Mouse (Mus musculus) limb, embryonic 12.5 days (tissue): ENCODE data around the gene Mlh3. TPM values are rescaled to one million over a fixed set of nuclear protein-coding genes. Genes with fewer than 3 reads are reported as not detected.

ENCODE experiments used
- ATAC-seq: fragments of 200-750 bp; cut with Nextera tagmentation; 2 replicates; pipeline ENCODE4 v1.8.0; 2017; ENCODE audit warnings: low read depth, moderate TSS enrichment; ENCODE audit not compliant: insufficient number of reproducible peaks, insufficient read depth, low FRiP score, low TSS enrichment
- H3K27ac ChIP-seq: fragments of 300-500 bp; sonication (generic); 2 replicates; pipeline ENCODE4 v1.5.1; 2016; ENCODE audit warnings: mild to moderate bottlenecking, moderate library complexity
- H3K27me3 ChIP-seq: fragments of 300-500 bp; sonication (generic); 2 replicates; pipeline ENCODE4 v1.6.1; 2016; ENCODE audit warnings: mild to moderate bottlenecking, moderate library complexity
- H3K36me3 ChIP-seq: fragments of 300-500 bp; sonication (generic); 2 replicates; pipeline ENCODE4 v1.6.1; 2016; ENCODE audit warnings: mild to moderate bottlenecking, moderate library complexity
- H3K4me1 ChIP-seq: fragments of 300-500 bp; sonication (generic); replicated peaks from 2 replicates; pipeline ENCODE4 v1.6.1; 2016
- H3K4me2 ChIP-seq: fragments of 300-500 bp; sonication (generic); 2 replicates; pipeline ENCODE4 v1.6.1; 2016; ENCODE audit warnings: mild to moderate bottlenecking, moderate library complexity
- H3K4me3 ChIP-seq: fragments of 300-500 bp; sonication (generic); replicated peaks from 2 replicates; pipeline ENCODE4 v1.5.1; 2016; ENCODE audit warnings: mild to moderate bottlenecking
- H3K9ac ChIP-seq: fragments of 300-500 bp; sonication (generic); replicated peaks from 2 replicates; pipeline ENCODE4 v1.6.1; 2016; ENCODE audit warnings: mild to moderate bottlenecking, moderate library complexity
- H3K9me3 ChIP-seq: fragments of 300-500 bp; sonication (generic); 2 replicates; pipeline ENCODE4 v1.6.1; 2016; ENCODE audit warnings: mild to moderate bottlenecking, moderate library complexity
- WGBS: fragments of 180-500 bp; shearing (Covaris S2); methylation state at CpG from one replicate; pipeline ENCODE4 v1.1.7; 2016; 5-methylcytosine and 5-hydroxymethylcytosine counted together
- polyA plus RNA-seq: library from polyadenylated mRNA; unstranded; fragments of >200 nt; fragmentation: Nextera tagmentation; extraction: Ambion mirVana; gene quantifications from 2 replicates; pipeline ENCODE4 v1.2.1, GENCODE M21; 2016

Gene Mlh3
- polyA plus RNA-seq, 1 experiment from 2014 or later: 10.9 TPM

DNA sequence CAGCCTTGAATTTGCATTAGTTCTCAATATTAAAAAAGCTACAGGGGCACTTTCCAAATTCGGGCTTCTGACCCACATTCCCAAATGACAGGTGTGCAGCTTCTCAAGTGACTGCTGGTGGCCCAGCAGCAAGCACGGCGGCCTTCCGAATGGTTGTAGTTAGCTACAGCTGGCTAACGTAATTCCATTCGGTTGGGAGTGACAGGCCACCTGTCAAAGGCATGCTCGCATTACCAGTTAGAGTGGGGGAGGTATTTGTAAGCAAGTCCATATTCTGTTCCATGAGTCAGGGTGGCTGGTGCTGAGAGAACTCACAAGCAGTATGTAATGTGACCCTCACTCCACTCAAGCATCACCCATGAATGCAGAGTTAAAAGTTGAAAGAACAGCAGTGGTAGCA, 43.2 kb downstream of the Mlh3 start:
- Histone ChIP-seq H3K9me3 (0 out of 2 replicates have a peak, but pooled peaks cover 4% of the 10 kb centered on the region), H3K4me1 (peaks cover 14% of the 10 kb centered on the region), H3K27me3 (no peaks in the 10 kb centered on the region), H3K4me3 (no peak overlapping the region), H3K36me3 (peaks cover 50% of the 10 kb centered on the region), H3K4me2 (no peak overlapping the region), H3K9ac (no peak overlapping the region), H3K27ac (0 out of 2 replicates have a peak overlapping the region, but pooled peaks have one; percentile 45)
- WGBS: 38% methylated on average over 7 of the region's 7 CpGs
- ATAC-seq: peak; percentile 81

DNA sequence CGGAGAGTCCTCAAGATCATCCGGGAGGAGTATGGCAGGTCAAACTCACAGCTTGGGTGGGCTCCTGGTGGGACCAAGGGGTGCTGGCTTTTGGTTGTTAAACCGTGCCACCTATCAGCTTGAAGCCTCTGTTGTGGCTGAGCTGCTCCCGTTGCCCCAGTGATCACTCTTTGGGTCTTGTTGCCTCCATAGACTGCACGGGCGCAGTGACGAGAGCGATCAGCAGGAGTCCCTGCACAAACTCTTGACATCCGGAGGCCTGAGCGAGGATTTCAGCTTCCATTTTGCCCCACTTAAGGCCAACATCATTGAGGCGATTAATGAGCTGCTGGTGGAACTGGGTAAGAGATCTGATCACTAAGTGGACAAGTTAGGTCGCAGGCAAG, 50.5 kb downstream of the Mlh3 start:
- Histone ChIP-seq H3K27me3 (no peaks in the 10 kb centered on the region), H3K4me3 (peak overlapping the region; percentile 85), H3K4me1 (peaks cover 15% of the 10 kb centered on the region), H3K36me3 (peaks cover 40% of the 10 kb centered on the region), H3K4me2 (peak overlapping the region; percentile 93), H3K9me3 (no peaks in the 10 kb centered on the region), H3K27ac (peak overlapping the region; percentile 54; the same call in 1 of the 2 replicates), H3K9ac (peak overlapping the region; percentile 72)
- 4% methylated on average over 12 of the region's 12 CpGs for WGBS
- no peak for ATAC-seq

DNA sequence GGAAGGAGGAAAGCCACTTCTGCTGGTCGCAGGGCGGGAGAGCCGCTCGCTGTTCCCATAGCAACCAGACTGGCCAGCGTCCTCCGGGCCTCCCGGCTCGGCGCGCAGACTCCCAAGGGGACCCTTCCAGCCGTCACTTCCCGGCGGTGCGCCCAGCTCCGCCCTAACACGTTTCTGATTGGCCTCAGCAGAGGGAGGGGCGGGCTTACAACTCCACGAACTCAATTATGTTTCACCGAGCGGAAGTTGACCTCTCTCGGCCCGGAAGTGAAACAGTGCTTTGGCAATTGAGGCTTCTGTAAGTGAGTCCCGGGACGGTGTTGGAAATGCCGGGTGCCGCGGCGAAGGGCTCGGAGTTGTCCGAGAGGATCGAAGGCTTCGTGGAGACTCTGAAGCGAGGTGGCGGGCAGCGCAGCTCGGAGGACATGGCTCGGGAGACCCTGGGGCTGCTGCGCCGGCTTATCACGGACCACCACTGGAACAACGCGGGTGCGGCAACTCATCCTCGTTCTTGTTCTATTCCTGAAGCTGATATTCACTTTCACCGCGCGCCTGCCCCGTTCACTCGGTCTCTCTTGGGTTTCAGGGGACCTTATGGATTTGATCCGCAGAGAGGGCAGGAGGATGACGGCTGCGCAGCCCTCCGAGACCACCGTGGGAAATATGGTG, 51.0 kb downstream of the Mlh3 start, which contains the start of gene Eif2b2:
Gene Eif2b2, plus strand, starts transcription at position 246 of the 669 bp plus-strand sequence.
- Histone ChIP-seq H3K9me3 (no peaks in the 10 kb centered on the region), H3K4me3 (peak within 1 kb of the TSS; percentile 85), H3K4me2 (peak within 1 kb of the TSS; percentile 93), H3K4me1 (peaks cover 15% of the 10 kb centered on the region), H3K9ac (peak within 1 kb of the TSS; percentile 72), H3K27me3 (no peaks in the 10 kb centered on the region), H3K36me3 (peaks cover 35% of the 10 kb centered on the region), H3K27ac (peak within 1 kb of the TSS; percentile 64)
- ATAC-seq: peak; percentile 99
- WGBS: under 1% methylated on average over 54 of the region's 54 CpGs

DNA sequence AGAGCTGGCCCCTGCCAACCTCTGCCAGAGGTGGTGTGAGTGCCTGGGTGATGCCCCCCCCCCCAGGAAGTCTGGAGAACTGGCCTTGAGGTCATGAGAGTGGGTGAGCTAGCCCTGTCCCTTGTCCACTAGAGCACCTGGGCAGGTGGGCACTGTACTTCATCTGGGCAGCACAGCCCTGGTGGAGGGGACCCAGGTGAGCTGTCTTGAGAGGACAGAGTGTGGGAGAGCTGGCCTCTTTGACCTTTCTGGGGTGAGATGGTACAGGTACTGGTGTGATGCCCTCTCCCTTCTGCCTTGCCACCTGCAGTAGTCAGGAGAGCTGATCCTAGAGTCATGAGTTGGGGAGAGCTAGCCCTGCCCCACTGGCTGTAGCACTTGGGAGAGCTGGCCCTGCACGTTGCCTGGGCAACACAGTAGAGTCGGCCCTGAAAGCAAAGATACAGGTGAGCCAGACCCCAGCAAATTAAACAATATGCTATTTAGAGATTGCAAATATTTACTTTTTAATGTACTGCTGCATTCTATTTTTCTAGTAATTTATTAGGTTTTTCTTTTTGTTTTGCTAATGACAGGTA, 52.6 kb downstream of the Mlh3 start:
- no peak overlapping the region for H3K27ac ChIP-seq
- 90% methylated on average over 2 of the region's 2 CpGs for WGBS

DNA sequence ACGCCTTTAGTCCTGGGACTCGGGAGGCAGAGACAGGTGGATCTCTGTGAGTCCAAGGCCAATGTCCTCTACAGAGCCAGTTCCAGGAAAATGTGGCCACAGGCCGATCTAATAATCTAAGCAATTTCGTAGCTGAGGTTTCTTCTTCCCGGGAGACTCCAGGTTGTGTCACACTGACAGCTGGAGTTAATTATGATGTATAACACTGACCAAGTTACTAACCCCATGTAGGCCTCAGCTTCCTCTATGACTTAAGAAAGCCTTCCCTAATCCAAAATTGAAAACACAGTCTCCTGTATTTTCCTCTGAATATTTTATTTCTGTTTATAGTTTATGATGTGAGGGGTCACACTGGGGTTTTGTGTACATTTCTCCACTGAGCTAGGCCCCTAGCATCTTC, 55.4 kb downstream of the Mlh3 start:
- H3K9ac ChIP-seq: no peak overlapping the region
- no peaks in the 10 kb centered on the region for H3K27me3 ChIP-seq
- peaks cover 2% of the 10 kb centered on the region for H3K4me1 ChIP-seq
- no peak overlapping the region for H3K4me2 ChIP-seq
- WGBS: 49% methylated on average over 5 of the region's 5 CpGs
- no peaks in the 10 kb centered on the region for H3K9me3 ChIP-seq
- no peak overlapping the region for H3K27ac ChIP-seq
- ATAC-seq: no peak
- H3K36me3 ChIP-seq: no peaks in the 10 kb centered on the region
- no peak overlapping the region for H3K4me3 ChIP-seq

More for the DNA sequence above, 52.6 kb downstream of the Mlh3 start:
- Histone ChIP-seq H3K4me2 (no peak overlapping the region), H3K4me1 (peaks cover 15% of the 10 kb centered on the region), H3K4me3 (no peak overlapping the region), H3K9ac (no peak overlapping the region), H3K27me3 (no peaks in the 10 kb centered on the region), H3K9me3 (no peaks in the 10 kb centered on the region), H3K36me3 (peaks cover 20% of the 10 kb centered on the region)
- no peak for ATAC-seq

DNA sequence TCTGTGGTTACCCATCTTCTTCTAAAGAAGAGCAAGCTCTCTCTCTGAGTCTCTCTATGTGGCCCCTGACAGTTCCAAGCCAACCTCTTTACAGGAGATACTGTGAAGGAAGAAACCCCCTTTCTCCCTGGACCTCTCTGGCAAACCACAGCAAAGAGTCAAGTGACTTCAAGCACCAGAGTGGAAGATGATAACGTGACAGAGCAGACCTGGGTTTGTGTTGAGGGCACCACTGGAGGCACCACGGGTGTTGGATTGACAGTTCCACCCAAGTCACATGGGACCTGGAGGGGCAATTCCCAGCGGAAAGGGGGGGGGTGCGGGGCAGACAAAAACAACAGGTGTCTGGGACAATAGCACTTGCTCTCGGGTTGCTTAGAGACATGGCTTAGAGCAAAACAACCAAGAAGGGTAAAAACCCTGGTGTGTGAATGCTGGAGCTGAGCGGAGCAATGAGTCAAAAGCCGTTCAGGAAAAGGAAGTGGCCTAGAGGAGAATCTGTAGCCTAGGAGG, 61.7 kb downstream of the Mlh3 start:
- Histone ChIP-seq H3K27me3 (0 out of 2 replicates have a peak, but pooled peaks cover 3% of the 10 kb centered on the region), H3K9ac (no peak overlapping the region), H3K4me1 (0 out of 2 replicates have a peak, but pooled peaks cover 3% of the 10 kb centered on the region), H3K4me2 (no peak overlapping the region), H3K36me3 (no peaks in the 10 kb centered on the region), H3K9me3 (no peaks in the 10 kb centered on the region), H3K27ac (no peak overlapping the region), H3K4me3 (no peak overlapping the region)
- no peak for ATAC-seq
- WGBS: 43% methylated on average over 7 of the region's 7 CpGs

DNA sequence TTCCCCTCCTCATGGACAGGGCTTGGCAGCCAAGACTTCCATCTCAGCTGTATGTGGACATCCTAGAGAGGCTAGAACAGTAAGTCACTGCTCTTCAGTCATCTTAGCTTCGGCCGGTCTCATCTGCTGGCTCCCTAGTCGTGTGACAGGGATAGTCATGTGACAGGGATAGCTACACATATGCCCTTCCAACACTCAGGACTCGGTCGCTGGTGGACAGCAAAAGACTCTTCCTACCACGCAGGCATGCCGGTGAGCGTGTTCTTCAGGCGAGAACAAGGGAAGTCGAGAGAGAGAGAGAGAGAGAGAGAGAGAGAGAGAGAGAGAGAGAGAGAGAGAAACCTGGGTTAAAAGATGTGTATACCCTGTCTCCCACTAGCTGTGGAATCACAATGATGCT, 65.0 kb downstream of the Mlh3 start:
- Histone ChIP-seq H3K4me3 (no peak overlapping the region), H3K4me2 (no peak overlapping the region), H3K27ac (no peak overlapping the region), H3K4me1 (peaks cover 24% of the 10 kb centered on the region), H3K27me3 (peaks cover 3% of the 10 kb centered on the region; the same call in 1 of the 2 replicates), H3K9ac (no peak overlapping the region), H3K9me3 (no peaks in the 10 kb centered on the region), H3K36me3 (no peaks in the 10 kb centered on the region)
- ATAC-seq: no peak
- 88% methylated on average over 10 of the region's 10 CpGs for WGBS

DNA sequence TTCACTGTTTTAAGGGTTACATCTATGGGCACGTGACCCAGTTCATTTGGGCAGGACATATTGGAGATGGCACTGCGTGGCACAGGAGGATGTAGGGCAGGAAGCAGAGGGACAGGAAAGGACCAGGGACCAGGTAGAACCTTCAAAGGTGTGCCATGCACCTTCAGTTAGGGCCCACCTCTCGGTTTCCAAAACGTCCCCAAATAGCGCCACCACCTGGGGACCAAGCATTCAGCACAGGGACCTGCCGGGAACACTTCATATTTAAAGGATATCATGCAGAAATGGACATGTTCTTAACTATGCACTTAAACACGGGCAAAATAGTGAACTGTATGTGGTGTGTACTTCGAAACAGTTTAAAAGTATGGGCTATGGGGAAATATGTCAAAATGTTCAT, 66.3 kb downstream of the Mlh3 start:
- Histone ChIP-seq H3K36me3 (no peaks in the 10 kb centered on the region), H3K27me3 (peaks cover 3% of the 10 kb centered on the region; the same call in 1 of the 2 replicates), H3K4me3 (no peak overlapping the region), H3K9me3 (no peaks in the 10 kb centered on the region), H3K4me1 (peaks cover 28% of the 10 kb centered on the region), H3K4me2 (no peak overlapping the region), H3K27ac (no peak overlapping the region), H3K9ac (no peak overlapping the region)
- 54% methylated on average over 8 of the region's 8 CpGs for WGBS
- no peak for ATAC-seq

DNA sequence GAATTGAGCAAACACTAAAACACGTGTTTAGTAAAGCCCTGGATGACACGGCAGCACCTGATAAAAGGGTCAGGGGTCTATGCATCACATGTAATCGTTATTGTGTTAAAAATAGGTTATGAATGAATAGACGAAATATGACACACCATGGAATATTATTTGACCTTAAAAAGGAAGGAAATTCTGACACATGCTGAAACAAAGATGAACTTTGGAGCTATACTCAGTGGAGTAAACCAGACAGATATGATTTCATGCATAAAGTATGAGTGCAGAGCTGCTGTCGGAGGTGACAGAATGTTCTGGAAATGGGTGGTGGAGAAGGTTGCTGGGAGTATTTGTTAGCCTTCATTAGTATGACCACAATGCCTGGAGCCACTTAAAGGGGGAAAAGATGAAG, 66.7 kb downstream of the Mlh3 start:
- Histone ChIP-seq H3K36me3 (no peaks in the 10 kb centered on the region), H3K9me3 (no peaks in the 10 kb centered on the region), H3K4me3 (no peak overlapping the region), H3K4me2 (no peak overlapping the region), H3K9ac (no peak overlapping the region), H3K4me1 (peaks cover 29% of the 10 kb centered on the region), H3K27me3 (peaks cover 3% of the 10 kb centered on the region; the same call in 1 of the 2 replicates), H3K27ac (no peak overlapping the region)
- ATAC-seq: no peak
- WGBS: 85% methylated on average over 5 of the region's 5 CpGs

DNA sequence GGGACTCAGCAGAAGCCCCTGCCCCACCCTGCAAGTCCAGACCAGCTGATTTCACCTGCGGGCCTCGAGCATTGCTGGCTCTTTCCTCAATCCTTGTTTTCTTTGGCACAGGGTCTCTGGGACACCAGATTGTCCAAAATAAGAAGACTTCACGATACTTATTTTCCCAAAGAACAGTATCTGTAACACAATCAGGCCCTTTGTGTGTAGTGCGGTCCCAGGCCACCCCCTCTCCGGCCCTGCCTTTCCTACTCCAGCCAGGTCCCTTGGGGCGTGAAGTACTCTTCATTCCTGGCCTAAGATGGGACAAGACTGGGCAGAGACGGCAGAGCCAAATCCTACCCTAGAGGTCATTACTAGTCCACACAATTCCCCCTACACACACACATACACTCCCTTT, 68.2 kb downstream of the Mlh3 start:
- Histone ChIP-seq H3K4me2 (no peak overlapping the region), H3K27ac (peak overlapping the region; percentile 82; the same call in 1 of the 2 replicates), H3K27me3 (peaks cover 3% of the 10 kb centered on the region; the same call in 1 of the 2 replicates), H3K36me3 (no peaks in the 10 kb centered on the region), H3K4me3 (no peak overlapping the region), H3K4me1 (peaks cover 44% of the 10 kb centered on the region), H3K9ac (no peak overlapping the region), H3K9me3 (no peaks in the 10 kb centered on the region)
- 85% methylated on average over 7 of the region's 7 CpGs for WGBS
- ATAC-seq: no peak

DNA sequence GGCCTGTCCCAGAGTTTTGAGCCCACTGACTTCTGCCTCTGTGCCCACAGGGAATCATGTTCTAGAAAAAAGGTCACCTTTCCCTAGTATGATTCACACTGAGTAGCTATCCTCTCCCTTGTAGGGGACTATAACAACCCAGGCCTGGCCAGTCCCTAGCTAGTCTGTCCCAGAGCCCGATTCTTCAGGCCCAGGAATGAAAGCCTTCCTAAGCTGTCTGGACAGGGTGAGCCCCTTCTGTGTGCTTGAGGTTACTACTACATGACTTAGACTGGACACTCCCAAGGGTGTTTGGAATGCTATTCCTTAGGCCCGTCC, 68.6 kb downstream of the Mlh3 start:
- H3K27me3 ChIP-seq: peaks cover 3% of the 10 kb centered on the region; the same call in 1 of the 2 replicates

More for the DNA sequence above, 68.6 kb downstream of the Mlh3 start:
- WGBS: 63% methylated on average over 2 of the region's 2 CpGs
- peak overlapping the region; percentile 82 for H3K27ac ChIP-seq
- H3K4me3 ChIP-seq: no peak overlapping the region
- ATAC-seq: no peak
- no peaks in the 10 kb centered on the region for H3K9me3 ChIP-seq
- no peak overlapping the region; the same call in 1 of the 2 replicates for H3K9ac ChIP-seq
- H3K4me1 ChIP-seq: peaks cover 48% of the 10 kb centered on the region
- no peak overlapping the region; the same call in 1 of the 2 replicates for H3K4me2 ChIP-seq
- H3K36me3 ChIP-seq: no peaks in the 10 kb centered on the region
